Mouse (Mus musculus): ENCODE results near the gene Cdc42ep3.

DNA sequence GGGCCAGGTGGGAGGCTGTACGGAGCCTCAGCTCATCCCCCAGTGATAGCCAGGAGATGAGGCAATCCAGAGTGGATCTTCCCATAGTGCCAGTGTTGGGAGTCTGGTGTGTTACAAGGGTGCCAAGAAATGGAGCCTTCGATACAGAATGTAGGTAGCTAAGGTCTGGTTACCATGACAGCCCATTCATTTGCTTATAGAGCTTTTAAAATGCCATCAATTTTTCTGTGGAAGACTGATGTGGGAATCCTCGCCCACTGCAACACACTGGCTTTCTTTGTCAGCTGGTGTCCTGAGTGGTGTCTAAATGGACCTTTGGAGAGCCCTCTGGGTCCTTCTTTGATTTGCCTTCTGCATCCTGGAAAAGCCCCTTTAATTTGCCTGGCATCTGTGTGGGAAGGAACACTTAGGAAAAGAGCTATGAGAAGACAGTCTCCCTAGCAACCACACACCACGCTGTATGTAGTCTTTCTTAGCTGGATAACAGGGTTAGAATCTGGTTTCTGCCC lies 28.0 kb downstream of the Cdc42ep3 start:
- TF ChIP-seq MAFK (IDR thresholded peaks at IDR 0.05; ENCODE audit: insufficient read depth, low read depth, low read length) (no peak), HCFC1 (IDR thresholded peaks at IDR 0.05; ENCODE audit: borderline replicate concordance, insufficient read depth, low read length) (no peak)
